Mouse (Mus musculus) frontal cortex, postnatal 14 days (tissue): ENCODE results near the gene Copz1.

Source experiments
- DNase-seq, 2 experiments: peaks; one replicate each; pipeline ENCODE4 v3.0.0; 2022; ENCODE audit warnings: low spot score in 2 of 2

Copz1 gene

GRCm38 (mm10) chr15:103308876-103309580 is 36.5 kb downstream of the Copz1 start:
- no peak for DNase-seq

- no peak for DNase-seq
These were observed 37.9 kb downstream of the Copz1 start, which contains the start of gene Gpr84 for GRCm38 (mm10) chr15:103310365-103310910. Gpr84 (minus strand) TSS chr15:103310612.

- DNase-seq, result no peak
These were observed 41.1 kb downstream of the Copz1 start for GRCm38 (mm10) chr15:103313495-103314095.

- no peak for DNase-seq
These were observed 41.7 kb downstream of the Copz1 start for GRCm38 (mm10) chr15:103314181-103314580.

GRCm38 (mm10) chr15:103315011-103315502 is 42.5 kb downstream of the Copz1 start:
- no peak for DNase-seq

- no peak for DNase-seq
These were observed 43.7 kb downstream of the Copz1 start for GRCm38 (mm10) chr15:103315979-103316776.

GRCm38 (mm10) chr15:103317120-103317519 is 44.6 kb downstream of the Copz1 start:
- no peak for DNase-seq

GRCm38 (mm10) chr15:103317731-103318130 is 45.2 kb downstream of the Copz1 start:
- no peak for DNase-seq

- DNase-seq, result no peak
These were observed 45.8 kb downstream of the Copz1 start for GRCm38 (mm10) chr15:103318201-103318816.

GRCm38 (mm10) chr15:103321076-103321475 is 48.6 kb downstream of the Copz1 start:
- no peak for DNase-seq

GRCm38 (mm10) chr15:103322396-103322795 is 49.9 kb downstream of the Copz1 start:
- DNase-seq, result no peak

- DNase-seq, result no peak
These were observed 50.5 kb downstream of the Copz1 start for GRCm38 (mm10) chr15:103323070-103323454.

- DNase-seq, result peak in 1 of 2 experiments; percentile 73
These were observed 51.1 kb downstream of the Copz1 start for GRCm38 (mm10) chr15:103323455-103324247.

- no peak for DNase-seq
These were observed 60.6 kb downstream of the Copz1 start for GRCm38 (mm10) chr15:103333081-103333615.

- DNase-seq, result no peak
These were observed 61.2 kb downstream of the Copz1 start for GRCm38 (mm10) chr15:103333738-103334137.

- no peak for DNase-seq
These were observed 61.7 kb downstream of the Copz1 start for GRCm38 (mm10) chr15:103334194-103334593.

GRCm38 (mm10) chr15:103335040-103335439 is 62.5 kb downstream of the Copz1 start:
- DNase-seq, result no peak

- DNase-seq, result no peak
These were observed 63.1 kb downstream of the Copz1 start for GRCm38 (mm10) chr15:103335488-103336235.

GRCm38 (mm10) chr15:103336996-103337667 is 64.6 kb downstream of the Copz1 start:
- no peak for DNase-seq
